Mouse (Mus musculus): ENCODE results near the gene Klf16.

- TF ChIP-seq POLR2A (IDR thresholded peaks at IDR 0.05; ENCODE audit: borderline replicate concordance, low read depth, low read length) (no peak), CTCF (IDR thresholded peaks at IDR 0.05; ENCODE audit: low read depth, low read length) (no peak)
Measured at GRCm38 (mm10) chr10:80539493-80539892, 37.6 kb downstream of the Klf16 start.

Data from bone marrow macrophage, adult 2 months (primary cell).